Mouse (Mus musculus) lung, adult 2 months (tissue): ENCODE data around the gene Rora.

Experiments
- CTCF ChIP-seq: fragments of 200-500 bp; IDR thresholded peaks from 2 replicates; pipeline ENCODE4 v1.5.1; 2011; ENCODE audit warnings: mild to moderate bottlenecking, low read length, control low read depth; ENCODE audit not compliant: insufficient read depth
- POLR2A ChIP-seq: fragments of 200-500 bp; IDR thresholded peaks from 2 replicates; pipeline ENCODE4 v1.6.1; 2011; ENCODE audit warnings: low read depth, mild to moderate bottlenecking, control low read depth, low read length, borderline replicate concordance; ENCODE audit errors: extremely low read depth

GRCm38 (mm10) chr9:68934238-68934637 lies 280.7 kb downstream of the Rora start:
- no peak for TF ChIP-seq POLR2A
- no peak for TF ChIP-seq CTCF
